Mouse (Mus musculus) CD4-positive, CD25-positive, alpha-beta regulatory T cell, adult 2 months (primary cell): ENCODE data around the gene Ndufv3.

Experiments used
- DNase-seq: peaks from one replicate; pipeline ENCODE4 v3.0.0-alpha.2; 2012; ENCODE audit warnings: low read depth, low spot score

Gene Ndufv3

GRCm38 (mm10) chr17:31519946-31520838 is at the start of gene Ndufv3, which contains the start of gene Wdr4:
Gene Ndufv3, plus strand, starts transcription at chr17:31520115.
Gene Wdr4, minus strand, starts transcription at chr17:31519980.
- peak; percentile 100 for DNase-seq

GRCm38 (mm10) chr17:31470766-31471418 is 49.0 kb upstream of the Ndufv3 start:
- DNase-seq: no peak

- no peak for DNase-seq
Measured at GRCm38 (mm10) chr17:31474388-31474787, 45.5 kb upstream of the Ndufv3 start.

GRCm38 (mm10) chr17:31478606-31479005 is 41.3 kb upstream of the Ndufv3 start:
- no peak for DNase-seq

DNA sequence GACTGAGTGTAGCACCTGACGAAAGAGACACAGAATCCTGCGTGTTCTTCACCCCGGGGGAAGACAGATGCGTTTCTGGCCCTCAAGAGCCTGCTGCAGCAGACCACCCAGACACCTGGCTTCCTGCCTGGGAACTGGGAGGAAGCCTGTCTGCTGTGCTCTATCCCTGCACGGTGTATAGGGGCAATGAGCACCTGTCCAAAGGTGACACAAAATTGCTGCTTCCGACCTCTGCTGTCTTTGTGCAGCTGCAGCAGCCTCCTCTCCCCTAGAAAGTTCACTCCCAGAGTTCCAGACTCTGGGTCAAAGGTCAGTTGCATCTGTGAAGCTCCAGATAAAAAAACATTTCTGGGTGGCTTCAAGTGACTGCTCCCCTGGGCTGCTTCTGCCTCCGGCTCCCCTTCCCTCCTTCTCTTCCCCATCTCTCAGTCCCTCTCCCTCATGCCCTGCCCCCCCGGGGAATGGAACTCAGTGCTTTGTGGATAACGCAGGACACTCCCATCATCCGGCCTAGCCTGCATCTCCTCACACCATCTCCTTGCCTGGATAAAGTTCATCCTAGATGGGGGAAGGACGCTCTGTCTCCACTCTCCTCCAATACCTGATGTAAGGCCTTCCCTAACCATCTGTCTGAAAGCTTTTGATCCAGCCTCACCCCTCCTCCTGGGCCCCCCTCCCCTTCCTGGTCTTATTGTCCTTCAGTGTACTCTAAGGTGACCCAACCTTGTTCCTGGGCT is 40.6 kb upstream of the Ndufv3 start:
- no peak for DNase-seq

- no peak for DNase-seq
Measured at GRCm38 (mm10) chr17:31486616-31487198, 33.2 kb upstream of the Ndufv3 start.

DNA sequence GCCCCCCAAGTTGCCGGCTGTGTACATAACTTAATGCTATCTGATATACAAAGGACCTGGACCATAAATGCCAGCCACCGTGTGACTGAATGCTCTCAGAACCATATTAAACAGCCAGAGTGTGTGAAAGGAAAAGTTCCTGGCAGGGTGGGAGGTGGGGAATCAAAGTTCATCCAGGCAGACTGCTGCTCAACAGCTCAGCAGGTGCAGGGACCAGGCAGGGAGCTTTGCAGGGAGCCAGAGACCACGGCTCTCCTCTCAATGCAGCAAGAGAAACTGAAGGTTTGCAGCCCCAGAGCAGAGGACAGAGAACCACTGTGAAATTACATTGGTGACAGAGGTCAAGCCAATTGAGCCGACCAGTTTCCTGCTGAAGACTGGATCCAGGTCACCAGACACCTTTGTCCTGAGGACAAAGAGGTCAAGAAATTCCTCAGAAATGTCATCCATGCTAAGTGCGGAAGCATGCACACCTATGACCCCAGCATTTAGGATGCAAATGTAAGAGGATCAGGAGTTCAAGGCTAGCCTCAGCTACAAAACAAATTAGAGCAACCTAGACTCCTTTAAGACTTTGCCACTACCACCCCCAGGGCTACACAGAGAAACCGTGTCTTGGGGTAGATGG is 32.4 kb upstream of the Ndufv3 start:
- no peak for DNase-seq

DNA sequence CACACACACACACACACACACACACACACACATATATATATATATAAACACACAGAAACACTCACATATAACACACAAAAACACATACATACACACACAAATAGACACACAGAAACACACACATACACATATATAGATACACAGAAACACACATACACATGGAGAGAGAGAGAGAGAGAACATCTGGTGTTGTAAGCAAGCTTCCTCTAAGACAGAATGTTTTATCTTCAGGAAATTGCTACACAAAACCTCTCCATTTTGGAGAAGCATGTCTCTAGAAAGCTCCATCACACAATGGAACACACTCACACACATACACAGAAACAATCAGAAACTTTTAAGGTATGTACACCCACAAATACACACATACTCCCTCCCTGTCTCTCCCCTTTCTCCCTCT is 28.6 kb upstream of the Ndufv3 start:
- no peak for DNase-seq

DNA sequence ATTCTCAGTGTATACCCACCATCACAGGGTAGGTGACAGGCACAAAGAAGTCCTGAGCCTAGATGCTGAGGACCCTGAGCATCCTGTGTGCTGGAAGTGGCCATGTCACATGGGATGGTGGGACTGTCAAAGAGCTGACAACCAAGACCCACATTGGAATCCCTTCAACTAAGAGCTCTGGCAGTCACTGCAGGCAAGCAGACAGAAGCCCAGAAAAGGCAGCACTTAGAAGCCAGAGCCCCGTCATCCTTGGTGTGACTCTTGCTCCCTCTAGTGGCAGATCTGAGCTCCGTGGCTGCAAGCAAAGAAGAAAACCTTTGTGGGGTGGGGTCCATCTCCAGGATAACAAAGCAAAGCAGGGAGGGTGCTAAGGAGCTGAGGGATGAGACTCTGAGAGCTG is 27.5 kb upstream of the Ndufv3 start:
- DNase-seq: peak; percentile 87

DNA sequence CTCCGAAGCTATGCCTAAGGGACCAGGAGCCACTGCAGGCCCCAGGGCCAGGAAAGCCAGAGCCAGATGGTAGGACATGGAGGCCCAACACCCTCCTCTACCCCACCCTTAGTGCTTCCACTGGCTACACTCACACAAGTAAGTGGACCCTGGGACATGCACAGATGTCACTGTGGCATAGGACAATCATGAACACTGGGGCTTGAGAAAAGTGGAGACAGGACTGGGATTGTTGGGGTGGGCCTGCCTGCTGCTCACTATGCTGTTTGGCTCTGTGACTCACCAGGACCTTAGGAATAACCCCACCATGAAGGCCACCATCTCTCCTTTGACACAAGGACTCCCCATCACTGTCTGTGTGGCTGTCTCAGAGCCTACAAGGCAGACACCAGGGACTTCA is 24.9 kb upstream of the Ndufv3 start:
- no peak for DNase-seq

DNA sequence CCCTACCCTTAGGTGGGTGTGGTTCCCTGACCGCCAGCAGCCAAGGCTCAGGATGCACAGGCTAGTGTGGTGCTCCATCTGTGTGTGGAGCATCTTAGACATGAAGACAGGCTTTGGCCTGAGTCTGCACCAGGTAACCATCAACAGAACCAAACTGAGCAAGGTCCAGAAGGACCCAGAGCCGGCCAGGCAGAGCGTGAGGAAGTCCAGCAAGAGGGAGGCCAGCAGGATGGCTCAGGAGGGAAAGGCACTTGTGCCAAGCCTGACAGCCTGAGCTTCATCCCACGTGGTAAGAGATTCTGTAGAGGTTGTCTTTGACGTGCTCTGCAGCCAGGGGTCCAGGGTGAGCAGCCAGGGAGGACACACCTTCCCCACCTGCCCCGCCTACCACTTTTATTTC is 22.2 kb upstream of the Ndufv3 start:
- no peak for DNase-seq

GRCm38 (mm10) chr17:31499725-31500124 is 20.2 kb upstream of the Ndufv3 start:
- no peak for DNase-seq

- DNase-seq: no peak
Measured at GRCm38 (mm10) chr17:31500416-31500815, 19.5 kb upstream of the Ndufv3 start.

DNA sequence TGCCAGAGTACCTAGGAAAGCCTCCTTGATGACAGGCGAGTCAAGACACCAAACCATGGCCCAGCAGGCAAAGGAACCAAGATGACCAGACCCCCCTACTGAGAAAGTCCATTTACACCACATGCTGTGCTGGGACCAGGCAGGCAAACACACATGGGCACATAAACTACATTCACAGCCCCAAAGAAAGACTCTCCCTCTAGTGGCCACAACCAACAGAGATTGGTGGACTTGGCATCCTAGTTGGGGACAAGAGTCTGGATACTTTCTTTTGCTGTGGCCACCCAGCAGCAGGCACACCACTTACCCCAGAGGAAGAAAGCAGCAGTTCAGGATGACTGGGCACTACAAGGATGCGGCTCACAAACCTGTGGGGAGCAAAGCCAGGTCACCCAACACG is 19.0 kb upstream of the Ndufv3 start:
- no peak for DNase-seq

- DNase-seq: no peak
Measured at GRCm38 (mm10) chr17:31502261-31502927, 17.5 kb upstream of the Ndufv3 start.

DNA sequence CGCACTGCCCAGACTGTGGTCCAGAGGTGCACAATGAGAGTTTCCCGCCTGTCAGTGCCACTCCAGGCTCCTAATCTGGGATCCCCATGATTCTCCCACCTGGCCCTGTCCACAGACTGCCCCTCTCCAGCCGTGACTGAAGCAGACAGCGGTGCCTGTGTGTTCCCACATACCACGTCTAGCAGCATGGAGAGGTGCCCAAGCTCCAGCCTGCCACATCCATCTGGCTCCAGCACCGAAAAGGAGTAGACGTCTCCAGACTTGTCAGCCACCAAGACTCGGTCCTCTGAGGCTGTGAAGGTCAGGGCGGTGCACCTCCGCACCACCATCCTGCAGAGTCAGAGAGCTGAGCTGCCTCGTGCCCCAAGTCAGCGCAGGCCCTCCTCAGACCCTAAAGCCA is 16.6 kb upstream of the Ndufv3 start:
- no peak for DNase-seq

- DNase-seq: no peak
Measured at GRCm38 (mm10) chr17:31503936-31504335, 16.0 kb upstream of the Ndufv3 start.

- no peak for DNase-seq
Measured at GRCm38 (mm10) chr17:31505013-31505412, 14.9 kb upstream of the Ndufv3 start.

GRCm38 (mm10) chr17:31506282-31506681 is 13.6 kb upstream of the Ndufv3 start:
- no peak for DNase-seq

GRCm38 (mm10) chr17:31510944-31511343 is 9.0 kb upstream of the Ndufv3 start:
- peak; percentile 33 for DNase-seq
